Mouse (Mus musculus): ENCODE data around the gene Arhgef18.
A peak's percentile ranks its signal among the peaks of the same experiment; 100 is the strongest.

The Arhgef18 gene

GRCm38 (mm10) chr8:3392771-3393710 lies at the start of gene Arhgef18:
TSS of gene Arhgef18 (plus strand) at chr8:3393006.
- DNase-seq (ENCODE audit: low spot score) = peak; percentile 82

- no peak for DNase-seq (ENCODE audit: low spot score)
Measured at GRCm38 (mm10) chr8:3345337-3345736, 47.5 kb upstream of the Arhgef18 start.

- DNase-seq (ENCODE audit: low spot score) = no peak
Measured at GRCm38 (mm10) chr8:3346691-3347413, 46.0 kb upstream of the Arhgef18 start.

- no peak for DNase-seq (ENCODE audit: low spot score)
Measured at GRCm38 (mm10) chr8:3348142-3348823, 44.5 kb upstream of the Arhgef18 start.

GRCm38 (mm10) chr8:3350747-3351146 lies 42.1 kb upstream of the Arhgef18 start:
- no peak for DNase-seq (ENCODE audit: low spot score)

- no peak for DNase-seq (ENCODE audit: low spot score)
Measured at GRCm38 (mm10) chr8:3352715-3353114, 40.1 kb upstream of the Arhgef18 start.

GRCm38 (mm10) chr8:3353189-3353810 lies 39.5 kb upstream of the Arhgef18 start, which contains the start of gene A430078G23Rik:
TSS of gene A430078G23Rik (plus strand) at chr8:3353415.
- no peak for DNase-seq (ENCODE audit: low spot score)

GRCm38 (mm10) chr8:3353811-3354442 lies 38.9 kb upstream of the Arhgef18 start:
- DNase-seq (ENCODE audit: low spot score) = no peak

GRCm38 (mm10) chr8:3354443-3354812 lies 38.4 kb upstream of the Arhgef18 start:
- DNase-seq (ENCODE audit: low spot score) = no peak

- no peak for DNase-seq (ENCODE audit: low spot score)
Measured at GRCm38 (mm10) chr8:3355586-3355985, 37.2 kb upstream of the Arhgef18 start.

- DNase-seq (ENCODE audit: low spot score) = peak; percentile 71
Measured at GRCm38 (mm10) chr8:3358060-3358459, 34.7 kb upstream of the Arhgef18 start.

GRCm38 (mm10) chr8:3367086-3367485 lies 25.7 kb upstream of the Arhgef18 start:
- no peak for DNase-seq (ENCODE audit: low spot score)

- DNase-seq (ENCODE audit: low spot score) = no peak
Measured at GRCm38 (mm10) chr8:3368091-3368490, 24.7 kb upstream of the Arhgef18 start.

- no peak for DNase-seq (ENCODE audit: low spot score)
Measured at GRCm38 (mm10) chr8:3375748-3376147, 17.1 kb upstream of the Arhgef18 start.

GRCm38 (mm10) chr8:3376641-3377274 lies 16.0 kb upstream of the Arhgef18 start:
- no peak for DNase-seq (ENCODE audit: low spot score)

- DNase-seq (ENCODE audit: low spot score) = peak; percentile 54
Measured at GRCm38 (mm10) chr8:3387286-3387685, 5.5 kb upstream of the Arhgef18 start.

- DNase-seq (ENCODE audit: low spot score) = no peak
Measured at GRCm38 (mm10) chr8:3388591-3389338, 4.0 kb upstream of the Arhgef18 start.

GRCm38 (mm10) chr8:3389506-3389905 lies 3.3 kb upstream of the Arhgef18 start:
- DNase-seq (ENCODE audit: low spot score) = no peak

GRCm38 (mm10) chr8:3392293-3392692 lies 513 bp upstream of the Arhgef18 start:
- no peak for DNase-seq (ENCODE audit: low spot score)

GRCm38 (mm10) chr8:3394600-3394999 lies 1.8 kb downstream of the Arhgef18 start:
- no peak for DNase-seq (ENCODE audit: low spot score)

All from c-Kit-positive CD71-positive TER-119-positive erythroid progenitor cells, embryonic 14.5 days (primary cell).